ENCODE assay signal across 43 mouse cellular contexts in genomic region chr11:116268313-116268712, GRCm38 (mm10). TPM values are rescaled to one million over a fixed set of nuclear protein-coding genes. Genes with fewer than 3 reads are reported as not detected.
"Had no signal": no experiment of that assay in that cellular context is flagged by ENCODE, and none has a peak within 500 bp of the region (broad histone marks: within the 10 kb centered on the region; RNA-seq: fewer than 3 reads in every experiment).

No protein-coding gene starts in this region.

- H3K27ac ChIP-seq: heart, adult 2 months; heart, embryonic 10.5 days; heart, embryonic 13.5 days; heart, embryonic 15.5 days; hindbrain, embryonic 10.5 days; hindbrain, embryonic 12.5 days; hindbrain, embryonic 13.5 days; hindbrain, embryonic 14.5 days; hindbrain, embryonic 15.5 days; hindbrain, postnatal 0 days; kidney, embryonic 15.5 days; kidney, postnatal 0 days had no signal

- H3K9me3 ChIP-seq: heart, embryonic 10.5 days; heart, embryonic 12.5 days; heart, embryonic 13.5 days; heart, embryonic 15.5 days; hindbrain, embryonic 10.5 days; hindbrain, embryonic 12.5 days; hindbrain, embryonic 13.5 days; hindbrain, embryonic 15.5 days; kidney, embryonic 15.5 days had no signal

- H3K4me2 ChIP-seq: heart, embryonic 11.5 days; heart, embryonic 12.5 days; heart, embryonic 13.5 days; heart, embryonic 15.5 days; hindbrain, embryonic 12.5 days; hindbrain, embryonic 13.5 days; hindbrain, embryonic 14.5 days; hindbrain, embryonic 15.5 days; kidney, embryonic 15.5 days had no signal

- H3K9ac ChIP-seq: heart, embryonic 12.5 days; heart, embryonic 13.5 days; heart, embryonic 15.5 days; hindbrain, embryonic 12.5 days; hindbrain, embryonic 13.5 days; hindbrain, embryonic 14.5 days; hindbrain, embryonic 15.5 days; kidney, embryonic 15.5 days had no signal

- ATAC-seq: hindbrain, embryonic 16.5 days; hindbrain, postnatal 0 days; inflammation-experienced regulatory T-cells, adult 6 months had no signal

- H3K4me3 ChIP-seq: heart, adult 2 months; heart, embryonic 10.5 days; heart, embryonic 12.5 days; heart, embryonic 13.5 days; heart, embryonic 15.5 days; hindbrain, embryonic 10.5 days; hindbrain, embryonic 12.5 days; hindbrain, embryonic 13.5 days; hindbrain, embryonic 15.5 days; kidney, embryonic 15.5 days had no signal

- DNase-seq: heart, adult 18-20 months; heart, adult 2 months; heart, postnatal 10 days; heart, postnatal 14 days; heart, postnatal 36 days; heart, postnatal 4 days; kidney, adult 11 months; kidney, adult 18-20 months; kidney, adult 2 months; kidney, adult 8-10 months; kidney, adult 9 months; kidney, postnatal 10 days; kidney, postnatal 14 days; kidney, postnatal 25 days; kidney, postnatal 36 days; layer of hippocampus, adult 9-11 months; layer of hippocampus, postnatal 36 days had no signal

- H3K27me3 ChIP-seq: heart, embryonic 12.5 days; heart, embryonic 13.5 days; heart, embryonic 15.5 days; hindbrain, embryonic 12.5 days; hindbrain, embryonic 13.5 days; hindbrain, embryonic 15.5 days; kidney, embryonic 15.5 days had no signal

RNA-seq across cellular contexts. Expression of gene Galr2, which starts 12.4 kb away (rescaled TPM):
- total RNA-seq: heart, adult 18-20 months; heart, adult 2 months; heart, adult 8-10 months; heart, postnatal 10 days; heart, postnatal 14 days; heart, postnatal 25 days; heart, postnatal 36 days; heart, postnatal 4 days; hematopoietic stem cell, adult 5-6 weeks; hindbrain, postnatal 0 days; layer of hippocampus, adult 18-20 months; layer of hippocampus, adult 8-10 months; layer of hippocampus, postnatal 10 days; layer of hippocampus, postnatal 14 days; layer of hippocampus, postnatal 36 days; left cerebral cortex, adult 18-20 months; left cerebral cortex, adult 8-10 months had no signal
- polyA plus RNA-seq: heart, embryonic 12.5 days; heart, embryonic 13.5 days; heart, embryonic 14.5 days; inflammation-experienced regulatory T-cells, adult 6 months; kidney, embryonic 14.5 days had no signal

RNA-seq across cellular contexts. Expression of gene Evpl, which starts 30.4 kb away (rescaled TPM):
- polyA plus RNA-seq: inflammation-experienced regulatory T-cells, adult 6 months had no signal
